Mouse (Mus musculus): ENCODE measurements around the gene Lrrn4cl. TPM values are rescaled to one million over a fixed set of nuclear protein-coding genes. Genes with fewer than 3 reads are reported as not detected.

The Lrrn4cl gene
- polyA plus RNA-seq, 1 experiment from 2014 or later = not detected

Other genes with a start within 250 kb of the Lrrn4cl start
- gene Slc22a6, start 232.7 kb upstream of the Lrrn4cl start, polyA plus RNA-seq (2017; shearing (Covaris generic)) = not detected
- gene Chrm1, start 187.0 kb upstream of the Lrrn4cl start, polyA plus RNA-seq (2017; shearing (Covaris generic)) = not detected
- 497 TPM for gene Slc3a2, start 127.4 kb upstream of the Lrrn4cl start, polyA plus RNA-seq (2017; shearing (Covaris generic))
- gene Wdr74, start 114.9 kb upstream of the Lrrn4cl start, polyA plus RNA-seq (2017; shearing (Covaris generic)) = 105 TPM
- 1.5 TPM for gene 1700092M07Rik, start 110.0 kb upstream of the Lrrn4cl start, polyA plus RNA-seq (2017; shearing (Covaris generic))
- 223 TPM for gene Stx5a, start 109.4 kb upstream of the Lrrn4cl start, polyA plus RNA-seq (2017; shearing (Covaris generic))
- gene Nxf1, start 93.7 kb upstream of the Lrrn4cl start, polyA plus RNA-seq (2017; shearing (Covaris generic)) = 365 TPM
- gene Tmem223, start 79.8 kb upstream of the Lrrn4cl start, polyA plus RNA-seq (2017; shearing (Covaris generic)) = 38.6 TPM
- 172 TPM for gene Tmem179b, start 76.3 kb upstream of the Lrrn4cl start, polyA plus RNA-seq (2017; shearing (Covaris generic))
- gene Taf6l, start 64.4 kb upstream of the Lrrn4cl start, polyA plus RNA-seq (2017; shearing (Covaris generic)) = 8.1 TPM
- gene Polr2g, start 52.2 kb upstream of the Lrrn4cl start, polyA plus RNA-seq (2017; shearing (Covaris generic)) = 68.3 TPM
- gene Zbtb3, start 48.2 kb upstream of the Lrrn4cl start, polyA plus RNA-seq (2017; shearing (Covaris generic)) = 0.18 TPM
- gene Ttc9c, start 31.4 kb upstream of the Lrrn4cl start, polyA plus RNA-seq (2017; shearing (Covaris generic)) = 31.0 TPM
- 7.6 TPM for gene Hnrnpul2, start 30.8 kb upstream of the Lrrn4cl start, polyA plus RNA-seq (2017; shearing (Covaris generic))
- not detected for gene AC129217.1, start 21.0 kb upstream of the Lrrn4cl start, polyA plus RNA-seq (2017; shearing (Covaris generic))
- gene Bscl2, start 13.3 kb upstream of the Lrrn4cl start, polyA plus RNA-seq (2017; shearing (Covaris generic)) = 85.2 TPM
- gene Gng3, start 11.6 kb upstream of the Lrrn4cl start, polyA plus RNA-seq (2017; shearing (Covaris generic)) = 0.49 TPM
- 133 TPM for gene Ubxn1, start 20.7 kb downstream of the Lrrn4cl start, polyA plus RNA-seq (2017; shearing (Covaris generic))
- gene Uqcc3, start 30.2 kb downstream of the Lrrn4cl start, polyA plus RNA-seq (2017; shearing (Covaris generic)) = 30.0 TPM
- 40.0 TPM for gene Lbhd1, start 33.0 kb downstream of the Lrrn4cl start, polyA plus RNA-seq (2017; shearing (Covaris generic))
- not detected for gene Gm49403, start 33.2 kb downstream of the Lrrn4cl start, polyA plus RNA-seq (2017; shearing (Covaris generic))
- gene 1810009A15Rik, start 38.1 kb downstream of the Lrrn4cl start, polyA plus RNA-seq (2017; shearing (Covaris generic)) = 32.1 TPM
- not detected for gene Gm49416, start 38.2 kb downstream of the Lrrn4cl start, polyA plus RNA-seq (2017; shearing (Covaris generic))
- 34.6 TPM for gene Ints5, start 42.2 kb downstream of the Lrrn4cl start, polyA plus RNA-seq (2017; shearing (Covaris generic))
- gene Ganab, start 47.3 kb downstream of the Lrrn4cl start, polyA plus RNA-seq (2017; shearing (Covaris generic)) = 91.0 TPM
- gene B3gat3, start 69.6 kb downstream of the Lrrn4cl start, polyA plus RNA-seq (2017; shearing (Covaris generic)) = 57.0 TPM
- gene Rom1, start 78.6 kb downstream of the Lrrn4cl start, polyA plus RNA-seq (2017; shearing (Covaris generic)) = 4.5 TPM
- gene Eml3, start 78.8 kb downstream of the Lrrn4cl start, polyA plus RNA-seq (2017; shearing (Covaris generic)) = 74.5 TPM
- gene Mta2, start 91.1 kb downstream of the Lrrn4cl start, polyA plus RNA-seq (2017; shearing (Covaris generic)) = 211 TPM
- 55.0 TPM for gene Tut1, start 103.1 kb downstream of the Lrrn4cl start, polyA plus RNA-seq (2017; shearing (Covaris generic))
- gene Eef1g, start 116.3 kb downstream of the Lrrn4cl start, polyA plus RNA-seq (2017; shearing (Covaris generic)) = 259 TPM
- 193 TPM for gene Ahnak, start 138.5 kb downstream of the Lrrn4cl start, polyA plus RNA-seq (2017; shearing (Covaris generic))
- not detected for gene Scgb1a1, start 237.2 kb downstream of the Lrrn4cl start, polyA plus RNA-seq (2017; shearing (Covaris generic))

All from effector memory CD4-positive, alpha-beta T cell, adult 7 months (primary cell).